Mouse (Mus musculus) layer of hippocampus, postnatal 25 days (tissue): ENCODE measurements around the gene Tmf1. TPM values are rescaled to one million over a fixed set of nuclear protein-coding genes. Genes with fewer than 3 reads are reported as not detected.

ENCODE experiments used
- DNase-seq, 2 experiments: peaks; one replicate each; pipeline ENCODE4 v3.0.0; 2022; ENCODE audit warnings: mixed read lengths in 2 of 2, low spot score in 1 of 2; ENCODE audit errors: extremely low spot score in 1 of 2
- total RNA-seq, 2 experiments: library from RNA; stranded (reverse); gene quantifications; 2 replicates each; pipeline ENCODE4 v1.2.3; 2021

Tmf1 gene
- total RNA-seq, 2 experiments from 2014 or later: 52.0 to 53.2 TPM

GRCm38 (mm10) chr6:97112177-97112576, 66.7 kb downstream of the Tmf1 start:
- no peak for DNase-seq

GRCm38 (mm10) chr6:97106777-97107176, 72.1 kb downstream of the Tmf1 start:
- DNase-seq: peak in 1 of 2 experiments; percentile 63

GRCm38 (mm10) chr6:97106106-97106505, 72.8 kb downstream of the Tmf1 start:
- DNase-seq: no peak

DNA sequence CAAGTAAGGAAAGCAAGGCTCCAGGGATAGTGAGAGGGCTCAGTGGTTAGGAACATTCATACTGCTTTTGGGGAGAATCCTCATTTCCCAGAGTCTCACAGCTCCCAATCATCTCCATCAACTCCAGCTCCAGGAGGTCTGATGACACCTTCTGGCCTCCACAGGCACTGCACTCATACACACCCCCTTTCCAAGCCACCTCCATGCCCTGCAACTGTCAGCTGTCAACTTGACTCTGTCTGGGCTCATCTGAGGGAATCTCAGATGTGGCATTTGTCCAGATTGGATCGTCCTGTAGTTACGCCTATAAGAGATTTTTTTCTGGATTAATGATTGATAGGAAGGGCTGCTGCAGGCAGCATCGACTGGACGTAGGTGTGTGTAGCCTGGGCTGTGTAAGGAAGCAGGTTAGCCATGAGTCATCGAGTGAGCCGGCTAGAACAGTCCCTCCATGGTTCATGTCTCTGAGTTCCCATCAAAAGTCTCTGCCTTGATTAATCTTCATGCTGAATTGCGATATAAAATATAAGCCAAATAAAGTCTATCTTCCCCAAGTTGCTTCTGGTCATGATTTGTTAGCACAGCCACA, 74.6 kb downstream of the Tmf1 start:
- no peak for DNase-seq

Other genes with a start within 250 kb of the Tmf1 start
- gene Fam19a4, start 118.7 kb downstream of the Tmf1 start, total RNA-seq: under 1 TPM; 0.12 to 0.30 TPM
- 10 to 100 TPM; 23.5 to 27.1 TPM for gene Eogt, start 29.9 kb downstream of the Tmf1 start, total RNA-seq
- gene Uba3, start 26.5 kb upstream of the Tmf1 start, total RNA-seq: 10 to 100 TPM; 70.4 to 71.5 TPM
- 100 to 1,000 TPM; 180 to 192 TPM for gene Arl6ip5, start 31.6 kb upstream of the Tmf1 start, total RNA-seq
- not detected for gene Lmod3, start 73.6 kb upstream of the Tmf1 start, total RNA-seq